Mouse (Mus musculus) heart, embryonic 16.5 days (tissue): ENCODE measurements around the gene Rbp4. TPM values are rescaled to one million over a fixed set of nuclear protein-coding genes. Genes with fewer than 3 reads are reported as not detected.

Experiments
- ATAC-seq: fragments of 200-750 bp; cut with Nextera tagmentation; replicated peaks from 2 replicates; pipeline ENCODE4 v1.8.0; 2017; ENCODE audit warnings: moderate number of reproducible peaks; ENCODE audit not compliant: insufficient read depth, low FRiP score; ENCODE audit errors: extremely low read depth
- H3K27ac ChIP-seq: fragments of 300-500 bp; sonication (generic); 2 replicates; pipeline ENCODE4 v1.5.1; 2014; ENCODE audit warnings: mild to moderate bottlenecking, low read length, control low read depth, moderate library complexity
- H3K27me3 ChIP-seq: fragments of 300-500 bp; sonication (generic); 2 replicates; pipeline ENCODE4 v1.6.1; 2014; ENCODE audit warnings: low read length, mixed read lengths; ENCODE audit not compliant: control insufficient read depth, insufficient read depth
- H3K36me3 ChIP-seq: fragments of 300-500 bp; sonication (generic); 2 replicates; pipeline ENCODE4 v1.6.1; 2014; ENCODE audit not compliant: control insufficient read depth, insufficient read depth
- H3K4me1 ChIP-seq: fragments of 300-500 bp; sonication (generic); 2 replicates; pipeline ENCODE4 v1.6.1; 2014; ENCODE audit warnings: low read length, mixed read lengths; ENCODE audit not compliant: control insufficient read depth, insufficient read depth
- H3K4me2 ChIP-seq: fragments of 300-500 bp; sonication (generic); 2 replicates; pipeline ENCODE4 v1.6.1; 2014; ENCODE audit warnings: low read depth, mild to moderate bottlenecking, control low read depth, low read length
- H3K4me3 ChIP-seq: fragments of 300-500 bp; sonication (generic); 2 replicates; pipeline ENCODE4 v1.5.1; 2014; ENCODE audit warnings: mild to moderate bottlenecking, control low read depth, low read length
- H3K9ac ChIP-seq: fragments of 300-500 bp; sonication (generic); 2 replicates; pipeline ENCODE4 v1.6.1; 2014; ENCODE audit warnings: low read length, control low read depth
- H3K9me3 ChIP-seq: fragments of 300-500 bp; sonication (generic); replicated peaks from 2 replicates; pipeline ENCODE4 v1.6.1; 2016; ENCODE audit warnings: low read length; ENCODE audit not compliant: control insufficient read depth
- WGBS: fragments of 180-500 bp; shearing (Covaris S2); extraction: QIAGEN DNeasy Blood & Tissue Kit; methylation state at CpG from one replicate; pipeline ENCODE4 v1.1.7; 2014; 5-methylcytosine and 5-hydroxymethylcytosine counted together
- polyA plus RNA-seq: library from polyadenylated mRNA; unstranded; fragments of >200 nt; fragmentation: Nextera tagmentation; extraction: Ambion mirVana; gene quantifications from 2 replicates; pipeline ENCODE4 v1.2.1, GENCODE M21; 2015

Rbp4 gene
- polyA plus RNA-seq, 1 experiment from 2014 or later, result 4.5 TPM

GRCm38 (mm10) chr19:38124401-38125218 is 471 bp downstream of the Rbp4 start:
- 2% methylated on average over 50 of the region's 77 CpGs for WGBS
- Histone ChIP-seq H3K4me2 (peak overlapping the region; percentile 91), H3K27me3 (peaks cover 35% of the 10 kb centered on the region), H3K9ac (peak overlapping the region; percentile 43), H3K36me3 (no peaks in the 10 kb centered on the region), H3K27ac (no peak overlapping the region), H3K9me3 (no peaks in the 10 kb centered on the region), H3K4me1 (no peaks in the 10 kb centered on the region), H3K4me3 (peak overlapping the region; percentile 55)
- ATAC-seq, result peak; percentile 37

- Histone ChIP-seq H3K9me3 (no peaks in the 10 kb centered on the region), H3K4me1 (no peaks in the 10 kb centered on the region), H3K4me2 (peak overlapping the region; percentile 91), H3K4me3 (peak overlapping the region; percentile 55), H3K27me3 (peaks cover 35% of the 10 kb centered on the region), H3K36me3 (no peaks in the 10 kb centered on the region), H3K27ac (no peak overlapping the region), H3K9ac (no peak overlapping the region)
- no peak for ATAC-seq
- WGBS, result 24% methylated on average over 9 of the region's 9 CpGs
Observed at GRCm38 (mm10) chr19:38123921-38124320, 1.2 kb downstream of the Rbp4 start.

GRCm38 (mm10) chr19:38120123-38120760 is 4.8 kb downstream of the Rbp4 start:
- H3K36me3 ChIP-seq, result no peaks in the 10 kb centered on the region

GRCm38 (mm10) chr19:38114834-38115491 is 10.1 kb downstream of the Rbp4 start:
- Histone ChIP-seq H3K9ac (no peak overlapping the region), H3K27me3 (0 out of 2 replicates have a peak, but pooled peaks cover 2% of the 10 kb centered on the region)
- WGBS, result 84% methylated on average over 7 of the region's 7 CpGs

More at GRCm38 (mm10) chr19:38120123-38120760, 4.8 kb downstream of the Rbp4 start:
- Histone ChIP-seq H3K4me1 (no peaks in the 10 kb centered on the region), H3K27ac (no peak overlapping the region), H3K27me3 (peaks cover 29% of the 10 kb centered on the region), H3K9ac (no peak overlapping the region), H3K4me2 (no peak overlapping the region), H3K4me3 (no peak overlapping the region), H3K9me3 (no peaks in the 10 kb centered on the region)
- ATAC-seq, result no peak
- WGBS, result 84% methylated on average over 5 of the region's 5 CpGs

GRCm38 (mm10) chr19:38112575-38112974 is 12.5 kb downstream of the Rbp4 start:
- peaks cover 5% of the 10 kb centered on the region; the same call in 1 of the 2 replicates for H3K4me1 ChIP-seq
- no peaks in the 10 kb centered on the region for H3K9me3 ChIP-seq
- 24% methylated on average over 4 of the region's 4 CpGs for whole genome bisulfite sequencing
- H3K27ac ChIP-seq, result no peak overlapping the region
- no peak overlapping the region for H3K4me2 ChIP-seq
- no peak for ATAC-seq
- no peak overlapping the region for H3K9ac ChIP-seq
- no peaks in the 10 kb centered on the region for H3K36me3 ChIP-seq
- H3K27me3 ChIP-seq, result 0 out of 2 replicates have a peak, but pooled peaks cover 2% of the 10 kb centered on the region
- no peak overlapping the region for H3K4me3 ChIP-seq

More at GRCm38 (mm10) chr19:38114834-38115491, 10.1 kb downstream of the Rbp4 start:
- H3K27ac ChIP-seq, result no peak overlapping the region
- no peaks in the 10 kb centered on the region for H3K36me3 ChIP-seq
- no peak for ATAC-seq
- H3K4me3 ChIP-seq, result no peak overlapping the region
- H3K4me2 ChIP-seq, result no peak overlapping the region
- H3K4me1 ChIP-seq, result peaks cover 5% of the 10 kb centered on the region; the same call in 1 of the 2 replicates
- H3K9me3 ChIP-seq, result no peaks in the 10 kb centered on the region

GRCm38 (mm10) chr19:38111056-38111455 is 14.0 kb downstream of the Rbp4 start:
- 73% methylated on average over 8 of the region's 8 CpGs for WGBS
- H3K9me3 ChIP-seq, result no peaks in the 10 kb centered on the region
- H3K9ac ChIP-seq, result no peak overlapping the region
- 0 out of 2 replicates have a peak, but pooled peaks cover 2% of the 10 kb centered on the region for H3K27me3 ChIP-seq
- H3K4me1 ChIP-seq, result peaks cover 5% of the 10 kb centered on the region; the same call in 1 of the 2 replicates
- no peak overlapping the region for H3K4me2 ChIP-seq
- no peak for ATAC-seq
- no peak overlapping the region for H3K27ac ChIP-seq
- no peaks in the 10 kb centered on the region for H3K36me3 ChIP-seq
- H3K4me3 ChIP-seq, result no peak overlapping the region

GRCm38 (mm10) chr19:38109506-38110242 is 15.4 kb downstream of the Rbp4 start:
- peaks cover 5% of the 10 kb centered on the region; the same call in 1 of the 2 replicates for H3K4me1 ChIP-seq
- no peak overlapping the region for H3K4me2 ChIP-seq
- WGBS, result 89% methylated on average over 15 of the region's 15 CpGs
- H3K27me3 ChIP-seq, result 0 out of 2 replicates have a peak, but pooled peaks cover 2% of the 10 kb centered on the region
- no peak overlapping the region for H3K27ac ChIP-seq
- H3K9me3 ChIP-seq, result no peaks in the 10 kb centered on the region
- H3K4me3 ChIP-seq, result no peak overlapping the region
- ATAC-seq, result no peak
- no peaks in the 10 kb centered on the region for H3K36me3 ChIP-seq
- H3K9ac ChIP-seq, result no peak overlapping the region

- 83% methylated on average over 4 of the region's 4 CpGs for WGBS
- ATAC-seq, result no peak
- no peak overlapping the region for H3K4me3 ChIP-seq
Observed at GRCm38 (mm10) chr19:38107871-38108270, 17.2 kb downstream of the Rbp4 start.

More at GRCm38 (mm10) chr19:38107871-38108270, 17.2 kb downstream of the Rbp4 start:
- H3K4me1 ChIP-seq, result peaks cover 5% of the 10 kb centered on the region; the same call in 1 of the 2 replicates
- H3K27ac ChIP-seq, result no peak overlapping the region
- H3K9ac ChIP-seq, result no peak overlapping the region
- no peaks in the 10 kb centered on the region for H3K36me3 ChIP-seq
- no peak overlapping the region for H3K4me2 ChIP-seq
- no peaks in the 10 kb centered on the region for H3K9me3 ChIP-seq
- no peaks in the 10 kb centered on the region for H3K27me3 ChIP-seq
